Mouse (Mus musculus): ENCODE measurements at regions not wholly inside any gene's neighbourhood (a gene's known extent, or its start where the extent isn't known, plus 50 kb on each side); places are given as distances from the start of the nearest gene placed in this dataset.

GRCm38 (mm10) chr2:170294657-170295056 lies 133.0 kb downstream of the Bcas1 start:
- ATAC-seq (ENCODE audit: low FRiP score, low TSS enrichment): no peak
- 74% methylated on average over 12 of the region's 12 CpGs for WGBS

GRCm38 (mm10) chr2:170291841-170292655 lies 135.6 kb downstream of the Bcas1 start:
- ATAC-seq (ENCODE audit: low FRiP score, low TSS enrichment): no peak
- Histone ChIP-seq H3K4me1 (ENCODE audit: control insufficient read depth, insufficient read depth, low read length) (peaks cover 14% of the 10 kb centered on the region; the same call in 1 of the 2 replicates), H3K9me3 (ENCODE audit: control insufficient read depth, low read length) (no peaks in the 10 kb centered on the region), H3K27ac (ENCODE audit: low read depth, low read length) (peak overlapping the region; percentile 49; the same call in 1 of the 2 replicates), H3K4me3 (ENCODE audit: low read length) (no peak overlapping the region), H3K9ac (ENCODE audit: low read depth, low read length) (no peak overlapping the region), H3K4me2 (replicated peaks; ENCODE audit: low read depth, low read length) (no peak overlapping the region), H3K27me3 (ENCODE audit: control insufficient read depth, insufficient read depth, low read length) (no peaks in the 10 kb centered on the region), H3K36me3 (ENCODE audit: control insufficient read depth, insufficient read depth, low read length) (no peaks in the 10 kb centered on the region)
- WGBS: 8% methylated on average over 6 of the region's 6 CpGs

More at GRCm38 (mm10) chr2:170294657-170295056, 133.0 kb downstream of the Bcas1 start:
- Histone ChIP-seq H3K4me3 (ENCODE audit: low read length) (no peak overlapping the region), H3K27me3 (ENCODE audit: control insufficient read depth, insufficient read depth, low read length) (no peaks in the 10 kb centered on the region), H3K4me1 (ENCODE audit: control insufficient read depth, insufficient read depth, low read length) (peaks cover 9% of the 10 kb centered on the region; the same call in 1 of the 2 replicates), H3K27ac (ENCODE audit: low read depth, low read length) (no peak overlapping the region; the same call in 1 of the 2 replicates), H3K9ac (ENCODE audit: low read depth, low read length) (no peak overlapping the region), H3K9me3 (ENCODE audit: control insufficient read depth, low read length) (no peaks in the 10 kb centered on the region), H3K36me3 (ENCODE audit: control insufficient read depth, insufficient read depth, low read length) (no peaks in the 10 kb centered on the region), H3K4me2 (replicated peaks; ENCODE audit: low read depth, low read length) (no peak overlapping the region)

DNA sequence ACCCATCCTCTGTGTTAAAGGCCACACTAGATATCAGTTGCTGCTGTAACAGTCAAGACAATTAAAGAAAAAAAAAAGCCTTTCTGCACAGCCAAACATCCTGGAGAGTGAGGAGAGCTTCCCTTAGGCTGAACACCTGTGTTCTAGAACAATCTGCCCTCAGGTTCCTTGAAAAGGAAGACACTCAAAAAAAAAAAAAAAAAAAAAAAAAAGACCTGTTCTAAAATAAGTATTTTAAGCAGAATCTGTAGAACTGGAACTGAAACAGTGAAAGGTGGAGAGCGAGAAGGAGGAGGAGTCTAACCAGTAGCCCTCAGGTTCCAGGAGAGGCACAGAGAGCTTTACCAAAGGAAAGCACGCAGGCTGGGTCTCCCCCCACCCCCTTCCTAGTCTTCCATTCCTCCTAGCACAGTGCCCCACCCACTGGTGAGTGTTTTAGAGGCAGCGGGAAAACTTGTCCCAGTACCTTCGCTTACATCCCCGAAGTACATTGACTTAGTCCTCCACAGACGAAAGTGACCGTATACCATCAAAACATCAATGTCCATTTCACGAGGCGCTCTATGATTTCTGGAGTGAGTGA lies 138.2 kb downstream of the Bcas1 start:
- Histone ChIP-seq H3K27me3 (ENCODE audit: control insufficient read depth, insufficient read depth, low read length) (no peaks in the 10 kb centered on the region), H3K4me3 (ENCODE audit: low read length) (no peak overlapping the region), H3K27ac (ENCODE audit: low read depth, low read length) (no peak overlapping the region), H3K36me3 (ENCODE audit: control insufficient read depth, insufficient read depth, low read length) (no peaks in the 10 kb centered on the region), H3K4me2 (replicated peaks; ENCODE audit: low read depth, low read length) (no peak overlapping the region), H3K9ac (ENCODE audit: low read depth, low read length) (no peak overlapping the region), H3K4me1 (ENCODE audit: control insufficient read depth, insufficient read depth, low read length) (peaks cover 20% of the 10 kb centered on the region; the same call in 1 of the 2 replicates), H3K9me3 (ENCODE audit: control insufficient read depth, low read length) (no peaks in the 10 kb centered on the region)
- WGBS: 82% methylated on average over 9 of the region's 9 CpGs
- no peak for ATAC-seq (ENCODE audit: low FRiP score, low TSS enrichment)

GRCm38 (mm10) chr2:170288787-170289186 lies 138.9 kb downstream of the Bcas1 start:
- Histone ChIP-seq H3K9ac (ENCODE audit: low read depth, low read length) (no peak overlapping the region), H3K36me3 (ENCODE audit: control insufficient read depth, insufficient read depth, low read length) (no peaks in the 10 kb centered on the region), H3K27me3 (ENCODE audit: control insufficient read depth, insufficient read depth, low read length) (no peaks in the 10 kb centered on the region), H3K4me2 (replicated peaks; ENCODE audit: low read depth, low read length) (no peak overlapping the region), H3K4me3 (ENCODE audit: low read length) (no peak overlapping the region), H3K4me1 (ENCODE audit: control insufficient read depth, insufficient read depth, low read length) (peaks cover 20% of the 10 kb centered on the region; the same call in 1 of the 2 replicates), H3K9me3 (ENCODE audit: control insufficient read depth, low read length) (no peaks in the 10 kb centered on the region), H3K27ac (ENCODE audit: low read depth, low read length) (no peak overlapping the region)
- no peak for ATAC-seq (ENCODE audit: low FRiP score, low TSS enrichment)
- 71% methylated on average over 7 of the region's 7 CpGs for WGBS

- Histone ChIP-seq H3K36me3 (ENCODE audit: control insufficient read depth, insufficient read depth, low read length) (no peaks in the 10 kb centered on the region), H3K4me3 (ENCODE audit: low read length) (peak overlapping the region; percentile 4; the same call in 1 of the 2 replicates), H3K4me2 (replicated peaks; ENCODE audit: low read depth, low read length) (peak overlapping the region; percentile 32), H3K27ac (ENCODE audit: low read depth, low read length) (peak overlapping the region; percentile 62; the same call in 1 of the 2 replicates), H3K27me3 (ENCODE audit: control insufficient read depth, insufficient read depth, low read length) (no peaks in the 10 kb centered on the region), H3K9ac (ENCODE audit: low read depth, low read length) (peak overlapping the region; percentile 23; the same call in 1 of the 2 replicates), H3K4me1 (ENCODE audit: control insufficient read depth, insufficient read depth, low read length) (peaks cover 20% of the 10 kb centered on the region; the same call in 1 of the 2 replicates), H3K9me3 (ENCODE audit: control insufficient read depth, low read length) (no peaks in the 10 kb centered on the region)
- no peak for ATAC-seq (ENCODE audit: low FRiP score, low TSS enrichment)
- 11% methylated on average over 10 of the region's 11 CpGs for WGBS
Measured at GRCm38 (mm10) chr2:170288196-170288595, 139.4 kb downstream of the Bcas1 start.

DNA sequence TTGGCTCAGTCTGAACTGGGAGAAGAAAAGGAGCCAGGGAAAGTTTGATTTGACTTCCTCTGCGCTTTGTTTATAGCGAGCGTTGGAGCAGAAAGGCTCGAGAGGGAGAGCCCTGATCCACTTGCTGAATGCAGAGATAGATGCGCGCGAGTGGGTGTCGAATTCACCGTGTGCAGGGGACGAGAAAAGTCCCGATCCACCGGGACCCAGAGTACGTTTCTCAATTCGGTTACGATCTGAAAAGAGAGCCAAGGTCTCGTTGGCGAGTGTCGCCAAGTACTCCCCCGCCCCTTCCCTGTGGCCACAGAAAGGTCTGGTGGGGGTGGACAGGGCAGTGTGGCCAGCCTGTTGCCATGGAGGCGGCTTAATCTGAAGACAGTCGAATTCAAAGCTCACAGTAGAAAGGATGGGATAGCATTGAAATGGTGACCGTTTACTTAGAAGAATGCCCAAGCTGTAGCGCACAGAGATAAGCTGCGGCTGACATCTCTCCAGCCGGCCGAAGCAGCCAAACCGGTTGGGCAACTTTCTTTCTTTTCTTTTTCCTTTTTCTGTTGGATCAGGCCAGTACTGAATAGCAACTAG lies 139.5 kb upstream of the Zfp217 start:
- H3K4me1 ChIP-seq (ENCODE audit: control insufficient read depth, insufficient read depth, low read length): peaks cover 15% of the 10 kb centered on the region; the same call in 1 of the 2 replicates
- no peaks in the 10 kb centered on the region for H3K9me3 ChIP-seq (ENCODE audit: control insufficient read depth, low read length)
- H3K4me3 ChIP-seq (ENCODE audit: low read length): peak overlapping the region; percentile 42
- WGBS: under 1% methylated on average over 27 of the region's 27 CpGs
- ATAC-seq (ENCODE audit: low FRiP score, low TSS enrichment): peak; percentile 81
- peak overlapping the region; percentile 78 for H3K27ac ChIP-seq (ENCODE audit: low read depth, low read length)
- peak overlapping the region; percentile 78 for H3K4me2 ChIP-seq (replicated peaks; ENCODE audit: low read depth, low read length)
- no peaks in the 10 kb centered on the region for H3K27me3 ChIP-seq (ENCODE audit: control insufficient read depth, insufficient read depth, low read length)
- no peaks in the 10 kb centered on the region for H3K36me3 ChIP-seq (ENCODE audit: control insufficient read depth, insufficient read depth, low read length)
- H3K9ac ChIP-seq (ENCODE audit: low read depth, low read length): peak overlapping the region; percentile 38

DNA sequence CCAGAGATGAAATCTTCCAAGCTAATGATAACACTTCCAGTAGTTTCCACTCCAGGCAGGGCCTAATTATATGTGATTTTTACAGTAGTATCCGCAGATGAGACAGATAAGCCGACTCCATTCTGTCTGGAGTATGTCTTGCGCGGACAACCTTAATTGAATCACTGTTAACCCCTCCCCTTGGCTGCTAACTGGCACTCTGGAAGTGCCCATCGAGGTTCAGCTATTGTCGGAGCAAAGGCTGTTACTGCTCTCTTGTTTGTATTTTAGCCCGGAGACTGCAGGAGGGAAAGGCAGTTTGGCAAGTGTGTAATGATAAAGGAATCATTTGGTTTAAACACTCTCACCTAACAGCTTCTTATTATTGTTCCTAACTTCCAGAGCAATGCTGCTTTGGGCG lies 138.9 kb upstream of the Zfp217 start:
- peak overlapping the region; percentile 12; the same call in 1 of the 2 replicates for H3K27ac ChIP-seq (ENCODE audit: low read depth, low read length)
- peak overlapping the region; percentile 38; the same call in 1 of the 2 replicates for H3K9ac ChIP-seq (ENCODE audit: low read depth, low read length)
- H3K4me2 ChIP-seq (replicated peaks; ENCODE audit: low read depth, low read length): peak overlapping the region; percentile 78
- WGBS: 15% methylated on average over 8 of the region's 8 CpGs
- H3K27me3 ChIP-seq (ENCODE audit: control insufficient read depth, insufficient read depth, low read length): no peaks in the 10 kb centered on the region
- ATAC-seq (ENCODE audit: low FRiP score, low TSS enrichment): no peak; the same call in 1 of the 2 replicates
- no peaks in the 10 kb centered on the region for H3K9me3 ChIP-seq (ENCODE audit: control insufficient read depth, low read length)
- H3K4me3 ChIP-seq (ENCODE audit: low read length): peak overlapping the region; percentile 42
- H3K36me3 ChIP-seq (ENCODE audit: control insufficient read depth, insufficient read depth, low read length): no peaks in the 10 kb centered on the region
- H3K4me1 ChIP-seq (ENCODE audit: control insufficient read depth, insufficient read depth, low read length): peaks cover 12% of the 10 kb centered on the region; the same call in 1 of the 2 replicates

GRCm38 (mm10) chr2:170282463-170282862 lies 134.6 kb upstream of the Zfp217 start:
- no peak for ATAC-seq (ENCODE audit: low FRiP score, low TSS enrichment)
- no peak overlapping the region for H3K9ac ChIP-seq (ENCODE audit: low read depth, low read length)
- no peaks in the 10 kb centered on the region for H3K36me3 ChIP-seq (ENCODE audit: control insufficient read depth, insufficient read depth, low read length)
- 68% methylated on average over 6 of the region's 6 CpGs for WGBS
- H3K9me3 ChIP-seq (ENCODE audit: control insufficient read depth, low read length): no peaks in the 10 kb centered on the region
- H3K4me3 ChIP-seq (ENCODE audit: low read length): no peak overlapping the region
- H3K4me2 ChIP-seq (replicated peaks; ENCODE audit: low read depth, low read length): no peak overlapping the region
- peaks cover 7% of the 10 kb centered on the region; the same call in 1 of the 2 replicates for H3K4me1 ChIP-seq (ENCODE audit: control insufficient read depth, insufficient read depth, low read length)
- H3K27me3 ChIP-seq (ENCODE audit: control insufficient read depth, insufficient read depth, low read length): no peaks in the 10 kb centered on the region
- H3K27ac ChIP-seq (ENCODE audit: low read depth, low read length): no peak overlapping the region
